Mouse (Mus musculus): ENCODE measurements around the gene Rsph10b.

Rsph10b gene

GRCm38 (mm10) chr5:143933875-143934274, 1.0 kb downstream of the Rsph10b start:
- no peak for DNase-seq (ENCODE audit: low read depth, low spot score)

DNA sequence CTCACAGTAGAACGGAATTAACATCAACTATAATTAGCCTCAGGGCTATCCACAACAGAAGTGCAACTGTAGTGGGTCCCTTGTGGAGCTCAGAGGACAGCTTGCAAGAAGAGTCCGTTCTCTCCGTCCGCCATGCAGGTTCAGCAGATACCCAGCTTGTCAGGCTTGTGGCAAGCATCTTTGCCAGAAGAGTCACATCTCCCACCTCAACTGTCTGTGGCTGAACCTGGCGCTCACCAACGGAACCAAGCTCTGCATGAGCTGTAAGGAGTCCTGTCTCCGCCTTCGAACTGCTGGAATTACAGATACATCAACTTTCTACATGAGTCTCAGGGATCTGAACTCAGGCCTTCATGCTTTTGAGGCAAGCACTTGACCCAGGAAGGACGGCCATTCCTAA, 3.3 kb downstream of the Rsph10b start:
- DNase-seq (ENCODE audit: low read depth, low spot score) = no peak

DNA sequence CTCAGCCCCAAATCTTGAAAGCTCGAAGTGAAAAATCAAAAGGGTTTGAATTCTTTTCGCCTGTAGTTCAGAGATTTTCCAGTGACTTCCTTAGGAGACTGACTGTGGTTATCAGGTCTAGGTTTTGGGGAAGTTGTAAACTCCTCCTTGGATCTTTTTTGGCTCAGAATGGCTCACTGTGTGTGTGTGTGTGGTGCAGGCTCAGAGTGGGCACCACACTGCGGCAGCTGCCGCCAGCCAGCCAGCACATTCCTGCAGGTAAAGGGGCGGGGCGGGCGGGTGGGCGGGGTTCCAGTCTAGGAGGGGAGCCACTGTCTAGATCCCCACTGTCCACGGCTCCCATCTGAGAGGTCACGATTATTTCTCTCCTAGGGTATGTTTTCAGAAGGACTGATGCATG, 8.8 kb downstream of the Rsph10b start:
- peak; percentile 28 for DNase-seq (ENCODE audit: low read depth, low spot score)

- no peak for DNase-seq (ENCODE audit: low read depth, low spot score)
Measured at GRCm38 (mm10) chr5:143943231-143944125, 10.6 kb downstream of the Rsph10b start.

DNA sequence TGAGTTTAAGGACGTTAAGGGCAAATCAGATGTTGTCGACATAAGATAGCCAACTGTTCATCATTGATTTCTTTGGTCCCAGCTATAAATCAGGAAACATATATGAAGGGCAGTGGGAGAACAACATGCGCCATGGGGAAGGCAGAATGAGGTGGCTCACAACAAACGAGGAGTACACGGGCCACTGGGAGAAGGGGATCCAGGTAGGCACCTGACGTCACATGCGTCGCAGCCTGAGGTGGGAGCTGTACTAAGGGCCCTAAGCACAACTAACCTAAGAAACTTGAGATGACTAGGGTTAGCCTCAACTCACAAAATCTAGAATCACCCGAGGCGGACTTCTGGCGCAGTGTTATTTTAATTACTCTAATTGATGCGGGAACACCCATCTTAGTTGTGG, 15.5 kb downstream of the Rsph10b start:
- no peak for DNase-seq (ENCODE audit: low read depth, low spot score)

GRCm38 (mm10) chr5:143950016-143950415, 17.2 kb downstream of the Rsph10b start:
- no peak for DNase-seq (ENCODE audit: low read depth, low spot score)

DNA sequence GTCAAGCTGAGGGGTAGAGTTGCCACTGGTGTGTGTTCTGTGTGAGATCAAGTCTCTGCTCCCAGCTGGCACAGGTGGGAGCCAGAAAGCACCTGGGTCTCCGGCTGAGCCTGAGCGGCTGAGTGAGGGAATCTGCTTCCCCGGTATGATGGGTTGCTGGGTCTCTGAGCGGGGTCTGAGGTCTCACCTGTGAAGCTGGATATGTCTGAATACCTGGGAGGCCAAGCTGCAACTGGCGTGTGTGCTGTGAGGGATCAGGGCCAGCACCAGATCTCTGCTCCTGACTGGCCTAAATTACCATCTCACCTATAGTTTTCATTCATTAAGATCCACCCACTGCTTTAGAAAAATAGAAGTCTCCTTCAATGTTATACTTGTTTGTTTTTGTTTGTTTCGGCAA, 24.3 kb downstream of the Rsph10b start:
- no peak for DNase-seq (ENCODE audit: low read depth, low spot score)

DNA sequence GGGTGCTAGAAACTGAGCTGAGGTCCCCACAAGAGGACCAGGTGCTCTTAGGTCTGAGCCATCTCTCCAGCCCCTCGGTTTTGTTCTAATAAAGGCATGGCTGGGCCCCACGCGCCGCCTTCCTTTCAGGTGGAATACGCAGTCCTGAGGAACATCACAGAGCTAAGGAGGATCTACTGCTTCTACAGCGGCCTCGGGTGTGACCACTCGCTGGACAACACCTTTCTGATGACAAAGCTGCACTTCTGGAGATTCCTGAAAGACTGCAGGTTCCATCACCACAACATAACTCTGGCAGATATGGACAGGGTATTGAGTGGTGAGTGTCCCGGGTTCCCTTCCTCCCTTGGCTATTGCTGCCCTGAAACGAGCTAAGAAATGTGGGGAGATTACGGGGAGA, 26.7 kb downstream of the Rsph10b start:
- DNase-seq (ENCODE audit: low read depth, low spot score) = no peak

DNA sequence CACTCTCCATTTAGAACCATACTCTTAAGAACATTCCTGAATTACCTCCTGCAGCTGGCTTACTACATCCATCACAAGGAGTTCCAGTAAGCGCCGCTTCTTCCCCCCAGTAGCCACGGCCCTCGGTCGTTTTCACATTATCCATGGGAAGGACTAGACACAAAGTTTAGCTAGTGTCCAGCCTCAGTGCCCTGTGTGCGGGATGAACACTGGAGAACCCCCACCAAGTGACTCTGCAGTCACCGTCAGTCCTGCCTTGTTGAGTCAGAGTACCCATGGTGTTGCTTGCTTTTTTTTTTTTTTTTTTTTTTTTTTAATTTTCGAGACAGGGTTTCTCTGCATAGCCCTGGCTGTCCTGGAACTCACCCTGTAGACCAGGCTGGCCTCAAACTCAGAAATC, 28.3 kb downstream of the Rsph10b start:
- DNase-seq (ENCODE audit: low read depth, low spot score) = no peak

DNA sequence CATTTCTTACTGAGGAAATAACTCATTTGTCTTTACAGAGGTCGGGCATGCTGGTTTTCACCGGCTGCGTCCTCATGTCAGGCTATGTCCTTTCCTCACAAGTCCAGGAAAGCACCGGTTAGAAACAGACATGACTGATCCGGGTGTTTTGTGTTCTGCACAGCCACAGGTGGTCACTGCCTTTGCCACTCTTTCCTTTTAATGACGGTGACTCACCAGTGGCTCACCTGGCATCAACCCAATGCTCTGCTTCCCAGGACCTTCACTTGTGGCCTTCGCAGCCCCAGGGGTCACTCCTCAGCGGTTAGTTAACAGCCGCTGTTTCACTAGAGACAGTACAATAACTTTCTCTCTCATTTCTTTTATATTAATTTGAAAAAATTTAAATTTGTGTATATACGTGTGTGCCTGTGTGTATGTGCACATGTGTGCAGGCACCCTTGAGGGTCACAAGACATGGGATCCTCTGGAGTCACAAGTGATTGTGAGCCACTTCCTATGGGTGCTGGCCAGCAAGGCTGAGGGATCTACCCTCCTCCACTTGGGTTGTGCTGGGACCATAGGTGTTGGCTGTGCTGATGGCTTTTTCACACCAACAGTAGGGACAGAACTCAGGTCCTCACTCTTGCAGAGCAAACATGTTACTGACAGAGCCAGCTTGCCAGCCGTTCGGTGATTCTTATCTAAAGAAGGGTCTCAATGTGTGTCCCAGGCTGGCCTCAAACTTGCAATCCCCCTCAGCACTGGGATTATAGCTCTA, 32.9 kb downstream of the Rsph10b start:
- no peak for DNase-seq (ENCODE audit: low read depth, low spot score)

GRCm38 (mm10) chr5:143966671-143967070, 33.8 kb downstream of the Rsph10b start:
- DNase-seq (ENCODE audit: low read depth, low spot score) = no peak

GRCm38 (mm10) chr5:143972628-143973027, 39.8 kb downstream of the Rsph10b start:
- no peak for DNase-seq (ENCODE audit: low read depth, low spot score)

DNA sequence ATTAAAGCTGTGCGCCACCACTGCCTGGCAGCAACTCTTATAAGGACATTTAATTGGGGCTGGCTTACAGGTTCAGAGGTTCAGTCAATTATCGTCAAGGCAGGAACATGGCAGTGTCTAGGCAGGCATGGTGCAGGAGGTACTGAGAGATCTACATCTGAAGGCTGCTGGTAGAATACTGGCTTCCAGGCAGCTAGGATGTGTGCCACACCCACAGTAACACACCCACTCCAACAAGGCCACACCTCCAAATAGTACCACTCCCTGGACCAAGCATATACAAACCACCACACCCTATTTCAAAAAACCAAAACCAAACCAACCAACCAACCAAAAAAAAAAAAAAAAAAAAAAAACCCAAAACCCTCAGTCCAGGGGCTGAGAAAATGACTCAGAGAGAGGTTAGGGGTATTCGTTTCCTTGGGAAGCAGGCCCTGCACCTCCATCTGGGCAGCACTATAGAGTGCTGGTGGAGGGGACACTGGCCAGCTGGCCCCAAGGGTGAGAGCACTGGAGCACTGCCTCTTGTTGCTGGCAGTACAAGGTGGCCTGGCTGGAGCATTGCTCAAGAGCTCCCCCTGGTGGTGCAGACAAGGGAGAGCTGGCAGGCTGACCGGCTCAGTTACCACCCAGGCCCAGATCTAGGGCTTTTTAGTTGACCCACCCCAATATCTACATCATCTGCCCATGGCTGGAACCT, 42.2 kb downstream of the Rsph10b start:
- peak; percentile 71 for DNase-seq (ENCODE audit: low read depth, low spot score)

DNA sequence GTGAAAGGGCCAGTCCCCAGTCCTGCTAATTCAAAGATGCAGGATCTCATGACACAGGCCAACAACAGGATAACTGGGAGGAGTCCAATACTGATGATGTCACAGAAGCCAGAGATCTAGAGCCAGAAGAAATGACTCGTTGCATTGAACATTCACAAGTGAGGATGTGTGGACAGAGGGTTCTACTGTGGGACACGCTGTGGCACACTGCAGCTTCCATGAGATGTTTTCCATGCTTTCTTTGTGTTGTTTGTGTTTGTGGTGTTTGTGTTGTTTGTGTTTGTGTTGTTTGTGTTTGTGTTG, 42.7 kb downstream of the Rsph10b start:
- DNase-seq (ENCODE audit: low read depth, low spot score) = no peak

DNA sequence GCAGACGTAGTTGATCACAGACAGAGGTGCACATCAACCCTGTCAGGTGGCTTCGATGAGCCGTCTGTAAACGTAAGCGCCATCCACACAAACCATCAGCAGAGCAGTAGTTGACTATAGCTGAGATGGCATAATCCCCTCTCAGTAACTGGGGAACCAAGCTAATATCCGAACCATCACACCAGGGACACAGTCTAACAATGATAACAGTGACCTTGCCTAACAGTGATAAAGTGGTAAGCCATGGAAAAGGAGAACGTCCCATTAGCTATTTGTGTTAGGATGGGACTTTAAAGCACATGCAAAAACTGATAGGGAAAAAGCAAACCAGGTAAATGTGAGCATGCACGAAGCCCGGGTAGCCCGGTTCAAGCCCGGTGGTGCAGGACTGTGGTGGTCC, 43.4 kb downstream of the Rsph10b start:
- DNase-seq (ENCODE audit: low read depth, low spot score) = no peak

DNA sequence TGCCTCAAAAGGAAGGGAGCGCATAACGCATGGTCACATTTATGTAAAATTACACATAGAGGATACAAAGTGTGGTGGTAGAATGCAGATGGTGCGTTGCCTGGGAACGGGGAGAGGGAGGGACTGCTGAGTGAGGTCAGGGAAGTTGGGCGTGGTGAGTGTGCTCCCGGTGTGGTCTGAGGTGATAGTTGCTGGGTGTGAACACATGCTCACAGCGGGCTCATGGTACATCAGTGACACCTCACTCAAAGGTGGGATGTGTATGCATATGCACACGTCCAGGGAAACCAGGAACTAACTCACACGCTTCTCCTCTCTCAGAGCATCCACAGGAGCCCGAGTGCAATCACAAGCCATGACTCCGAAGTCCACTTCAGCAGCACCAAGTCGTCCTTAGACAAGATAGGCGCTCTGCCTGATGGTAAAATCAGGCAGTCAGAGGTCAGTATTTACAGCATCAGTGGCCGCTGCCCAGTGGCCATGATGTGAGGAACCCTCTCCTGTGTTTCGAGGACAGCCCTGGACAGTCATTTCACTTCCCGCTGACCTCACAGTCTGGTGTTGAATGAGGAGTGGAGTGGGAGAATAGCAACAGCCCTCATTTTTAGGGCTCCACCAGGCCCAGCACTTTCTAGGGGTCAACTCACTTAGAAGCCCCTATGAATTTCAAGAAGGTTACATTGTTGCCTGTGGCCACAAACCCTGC, 44.0 kb downstream of the Rsph10b start:
- no peak for DNase-seq (ENCODE audit: low read depth, low spot score)

DNA sequence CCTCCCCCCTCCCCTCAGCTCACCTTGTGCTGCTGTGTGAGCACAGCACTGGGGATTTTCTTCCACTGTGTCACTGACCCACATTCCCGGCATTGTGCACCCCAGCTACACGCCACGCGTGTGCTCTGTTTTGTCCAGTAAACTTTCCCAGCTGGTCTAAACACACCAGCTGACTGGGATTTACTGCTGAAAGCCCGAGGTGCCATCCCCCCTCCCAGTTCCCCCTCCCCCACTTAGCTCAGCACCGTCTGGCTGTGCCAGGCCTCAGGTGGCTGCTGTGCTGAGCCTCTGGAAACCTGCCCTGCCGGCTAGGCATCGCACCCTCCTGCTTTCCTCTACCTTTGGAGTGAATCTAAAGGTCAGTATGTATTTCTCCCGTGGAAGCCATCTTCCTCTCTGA, 48.0 kb downstream of the Rsph10b start:
- peak; percentile 21 for DNase-seq (ENCODE audit: low read depth, low spot score)

- no peak for DNase-seq (ENCODE audit: low read depth, low spot score)
Measured at GRCm38 (mm10) chr5:143982361-143982760, 49.5 kb downstream of the Rsph10b start.

GRCm38 (mm10) chr5:143985381-143985780, 52.5 kb downstream of the Rsph10b start:
- DNase-seq (ENCODE audit: low read depth, low spot score) = no peak

DNA sequence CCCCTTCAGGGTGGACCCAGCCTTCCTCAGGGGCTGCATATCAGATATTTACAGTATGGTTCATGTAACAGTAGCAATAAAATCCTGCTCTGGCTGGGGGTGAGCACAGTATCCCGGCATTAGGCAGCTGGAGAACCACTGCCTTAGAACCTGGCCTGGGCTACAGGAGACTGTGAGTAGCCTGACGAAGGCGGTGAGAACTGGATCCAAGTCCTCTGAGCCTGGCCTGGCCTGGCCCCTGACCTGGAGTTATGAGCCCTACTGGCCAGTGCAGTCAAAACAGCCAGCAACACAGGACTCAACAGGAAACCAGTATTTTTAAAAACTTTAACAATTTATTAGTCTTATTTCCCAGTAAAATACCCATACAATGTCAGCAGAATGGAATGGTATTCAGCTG, 54.8 kb downstream of the Rsph10b start:
- no peak for DNase-seq (ENCODE audit: low read depth, low spot score)

DNA sequence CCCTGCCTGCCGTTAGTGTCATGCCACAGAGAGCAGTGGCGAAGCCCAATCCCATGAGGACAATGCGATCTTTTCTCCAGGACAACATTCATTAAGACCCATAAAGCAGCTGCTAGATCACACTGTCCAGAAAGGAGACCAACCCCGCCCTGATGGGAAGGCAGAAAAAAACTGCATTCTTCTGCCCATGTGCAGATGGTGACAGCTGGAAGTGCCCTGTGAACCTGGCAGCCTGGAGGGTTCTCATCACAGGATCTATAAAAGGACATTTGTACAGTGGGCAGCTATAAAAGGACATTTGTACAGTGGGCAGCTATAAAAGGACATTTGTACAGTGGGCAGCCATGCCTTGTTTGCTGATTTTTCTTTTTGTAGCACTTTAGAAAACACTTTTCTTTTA, 56.2 kb downstream of the Rsph10b start:
- no peak for DNase-seq (ENCODE audit: low read depth, low spot score)

DNA sequence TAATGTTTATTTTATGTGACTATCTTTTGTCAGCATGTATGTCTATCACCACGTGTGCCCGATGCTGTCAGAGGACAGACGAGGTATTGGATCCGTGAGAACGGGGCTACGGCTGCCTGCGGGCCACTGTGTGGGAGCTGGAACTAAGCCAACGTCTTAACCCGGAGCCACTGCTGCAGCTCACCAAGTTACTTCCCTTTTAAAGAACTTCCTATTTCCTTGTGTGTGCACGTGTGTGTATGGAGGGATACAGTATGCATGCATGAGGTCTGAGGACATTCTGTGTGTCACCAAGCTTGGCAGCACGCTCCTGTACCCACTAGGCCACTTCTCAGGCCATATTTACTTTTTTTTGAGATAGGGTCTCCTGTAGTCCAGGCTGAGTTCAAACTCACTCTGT, 57.3 kb downstream of the Rsph10b start:
- DNase-seq (ENCODE audit: low read depth, low spot score) = no peak

Measured in R1 (cell line).